Mouse (Mus musculus): ENCODE data around the gene Ablim1.
A peak's percentile ranks its signal among the peaks of the same experiment; 100 is the strongest.

The Ablim1 gene

GRCm38 (mm10) chr19:57264296-57264947 lies 50.3 kb downstream of the Ablim1 start:
- no peak for DNase-seq (ENCODE audit: low spot score in 2 of 2)

- no peak for DNase-seq (ENCODE audit: low spot score in 2 of 2)
These were observed 56.9 kb downstream of the Ablim1 start for GRCm38 (mm10) chr19:57257801-57258200.

- DNase-seq (ENCODE audit: low spot score in 2 of 2), result no peak
These were observed 58.1 kb downstream of the Ablim1 start for GRCm38 (mm10) chr19:57256666-57257065.

GRCm38 (mm10) chr19:57255157-57255556 lies 59.6 kb downstream of the Ablim1 start:
- DNase-seq (ENCODE audit: low spot score in 2 of 2), result no peak

- no peak for DNase-seq (ENCODE audit: low spot score in 2 of 2)
These were observed 61.8 kb downstream of the Ablim1 start for GRCm38 (mm10) chr19:57252692-57253448.

- DNase-seq (ENCODE audit: low spot score in 2 of 2), result no peak
These were observed 65.9 kb downstream of the Ablim1 start for GRCm38 (mm10) chr19:57248781-57249180.

- DNase-seq (ENCODE audit: low spot score in 2 of 2), result no peak
These were observed 67.5 kb downstream of the Ablim1 start for GRCm38 (mm10) chr19:57247221-57247620.

GRCm38 (mm10) chr19:57244281-57244680 lies 70.4 kb downstream of the Ablim1 start:
- no peak for DNase-seq (ENCODE audit: low spot score in 2 of 2)

- DNase-seq (ENCODE audit: low spot score in 2 of 2), result no peak
These were observed 71.1 kb downstream of the Ablim1 start for GRCm38 (mm10) chr19:57243606-57244005.

GRCm38 (mm10) chr19:57243191-57243590 lies 71.5 kb downstream of the Ablim1 start:
- no peak for DNase-seq (ENCODE audit: low spot score in 2 of 2)

GRCm38 (mm10) chr19:57241363-57242192 lies 73.1 kb downstream of the Ablim1 start:
- no peak for DNase-seq (ENCODE audit: low spot score in 2 of 2)

GRCm38 (mm10) chr19:57240259-57240658 lies 74.5 kb downstream of the Ablim1 start:
- no peak for DNase-seq (ENCODE audit: low spot score in 2 of 2)

GRCm38 (mm10) chr19:57239176-57239784 lies 75.4 kb downstream of the Ablim1 start:
- peak; percentile 34 to 37 for DNase-seq (ENCODE audit: low spot score in 2 of 2)

- no peak for DNase-seq (ENCODE audit: low spot score in 2 of 2)
These were observed 76.3 kb downstream of the Ablim1 start for GRCm38 (mm10) chr19:57238461-57238860.

GRCm38 (mm10) chr19:57237534-57237933 lies 77.2 kb downstream of the Ablim1 start:
- DNase-seq (ENCODE audit: low spot score in 2 of 2), result no peak

- DNase-seq (ENCODE audit: low spot score in 2 of 2), result peak; percentile 30 to 40
These were observed 78.1 kb downstream of the Ablim1 start for GRCm38 (mm10) chr19:57236647-57237046.

GRCm38 (mm10) chr19:57235931-57236330 lies 78.8 kb downstream of the Ablim1 start:
- DNase-seq (ENCODE audit: low spot score in 2 of 2), result no peak

- DNase-seq (ENCODE audit: low spot score in 2 of 2), result no peak
These were observed 83.7 kb downstream of the Ablim1 start for GRCm38 (mm10) chr19:57230996-57231395.

GRCm38 (mm10) chr19:57229161-57229560 lies 85.6 kb downstream of the Ablim1 start:
- no peak for DNase-seq (ENCODE audit: low spot score in 2 of 2)

- DNase-seq (ENCODE audit: low spot score in 2 of 2), result no peak
These were observed 86.1 kb downstream of the Ablim1 start for GRCm38 (mm10) chr19:57228576-57228975.

- DNase-seq (ENCODE audit: low spot score in 2 of 2), result no peak
These were observed 90.3 kb downstream of the Ablim1 start for GRCm38 (mm10) chr19:57224390-57224789.

- DNase-seq (ENCODE audit: low spot score in 2 of 2), result no peak
These were observed 91.0 kb downstream of the Ablim1 start for GRCm38 (mm10) chr19:57223686-57224085.

Measured in frontal cortex, postnatal 10 days (tissue).